Mouse (Mus musculus): ENCODE data around the gene Ccdc22. TPM values are rescaled to one million over a fixed set of nuclear protein-coding genes. Genes with fewer than 3 reads are reported as not detected.

Gene Ccdc22
- polyA plus RNA-seq, 1 experiment from 2014 or later, result 30.6 TPM

DNA sequence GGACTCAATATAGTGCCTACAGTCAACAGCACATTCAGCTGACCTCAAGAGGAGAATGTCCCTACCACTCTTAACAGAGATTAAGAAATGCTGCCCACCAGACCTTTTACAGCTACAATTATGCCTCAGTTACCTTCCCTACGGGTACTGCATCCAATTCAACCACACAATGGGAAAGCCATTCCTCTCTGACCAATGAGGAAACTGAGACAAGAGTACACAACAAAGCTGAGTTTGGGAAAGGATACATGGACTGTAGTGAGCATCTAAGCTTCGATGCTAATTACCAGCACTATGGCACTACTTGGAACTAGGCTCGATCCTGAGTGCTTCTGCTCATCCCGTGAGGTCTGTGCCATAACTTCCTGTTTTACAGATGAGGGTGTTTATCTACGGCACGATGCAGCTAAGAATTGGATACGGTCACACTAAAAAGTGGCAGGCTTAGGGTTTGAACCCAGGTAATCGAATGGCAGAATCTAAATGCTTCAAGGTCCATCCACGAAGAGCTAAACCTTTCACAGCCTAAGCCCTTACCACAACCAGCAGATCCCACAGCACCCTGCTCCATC, 33.7 kb downstream of the Ccdc22 start:
- Histone ChIP-seq H3K4me2 (no peak overlapping the region), H3K4me1 (replicated peaks) (peaks cover 32% of the 10 kb centered on the region), H3K27ac (replicated peaks) (no peak overlapping the region), H3K9me3 (no peaks in the 10 kb centered on the region), H3K4me3 (no peak overlapping the region), H3K9ac (no peak overlapping the region), H3K36me3 (no peaks in the 10 kb centered on the region), H3K27me3 (no peaks in the 10 kb centered on the region)
- WGBS, result 94% methylated on average over 9 of the region's 9 CpGs
- no peak for ATAC-seq (ENCODE audit: low FRiP score, low read depth)

DNA sequence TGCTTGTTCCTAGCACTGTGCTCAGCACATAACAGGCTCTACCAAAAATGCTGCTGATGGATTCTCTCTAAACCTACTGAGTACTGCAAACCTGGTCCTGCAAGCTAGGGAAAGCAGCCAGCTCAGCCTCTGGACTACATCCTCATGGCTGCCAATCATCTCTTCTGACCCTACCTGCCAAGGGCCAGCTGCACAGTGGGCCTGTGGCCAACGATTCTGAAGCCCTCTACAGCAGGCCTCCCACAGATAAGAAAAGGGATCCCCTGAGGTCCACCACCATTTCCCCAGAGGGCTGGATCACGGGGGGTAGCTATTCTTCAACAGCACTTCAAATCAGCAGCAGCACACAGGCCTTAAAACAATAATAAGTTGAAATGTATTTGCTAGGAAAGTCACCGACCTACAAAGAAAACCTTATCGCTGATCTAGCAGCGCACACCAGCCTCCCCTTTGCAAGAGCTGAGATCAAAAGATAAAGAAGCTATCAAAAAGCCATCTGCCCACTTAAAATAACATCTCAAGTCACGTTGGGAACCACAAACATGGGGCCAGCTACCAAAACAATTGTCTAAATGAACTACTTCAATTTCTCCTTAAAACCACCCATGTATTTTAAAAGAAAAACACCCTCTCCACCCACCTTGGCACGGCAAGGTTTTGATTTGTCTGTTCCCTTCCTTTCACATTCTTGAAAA, 34.7 kb downstream of the Ccdc22 start:
- Histone ChIP-seq H3K4me2 (no peak overlapping the region), H3K27me3 (no peaks in the 10 kb centered on the region), H3K27ac (replicated peaks) (no peak overlapping the region), H3K36me3 (no peaks in the 10 kb centered on the region), H3K4me1 (replicated peaks) (peaks cover 32% of the 10 kb centered on the region), H3K4me3 (no peak overlapping the region), H3K9ac (no peak overlapping the region), H3K9me3 (no peaks in the 10 kb centered on the region)
- WGBS, result 57% methylated on average over 7 of the region's 7 CpGs
- ATAC-seq (ENCODE audit: low FRiP score, low read depth), result no peak

DNA sequence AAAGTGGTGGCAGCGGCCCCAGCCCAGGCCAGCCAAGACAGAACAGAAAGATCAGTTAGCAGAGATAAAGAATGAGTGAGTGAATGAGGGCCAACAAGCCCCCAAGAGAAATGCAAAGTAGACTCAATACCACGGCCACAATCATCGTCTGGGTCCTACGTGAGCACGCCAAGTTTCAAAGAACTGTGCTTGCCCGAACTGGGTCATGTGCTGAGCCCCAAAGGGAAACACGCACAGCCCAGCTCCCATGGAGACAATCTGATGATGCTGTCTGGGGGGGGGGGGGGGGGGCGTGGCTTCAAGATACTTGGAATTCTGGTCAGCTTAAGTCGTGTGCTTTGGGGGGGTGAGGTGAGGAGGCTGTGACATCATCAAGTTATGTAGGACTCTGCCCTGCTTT, 37.8 kb downstream of the Ccdc22 start:
- no peak overlapping the region for H3K4me2 ChIP-seq
- H3K9me3 ChIP-seq, result no peaks in the 10 kb centered on the region
- H3K9ac ChIP-seq, result no peak overlapping the region
- no peak for ATAC-seq (ENCODE audit: low FRiP score, low read depth)
- no peaks in the 10 kb centered on the region for H3K27me3 ChIP-seq
- 78% methylated on average over 8 of the region's 9 CpGs for WGBS
- H3K4me3 ChIP-seq, result no peak overlapping the region
- H3K36me3 ChIP-seq, result no peaks in the 10 kb centered on the region
- no peak overlapping the region for H3K27ac ChIP-seq (replicated peaks)
- H3K4me1 ChIP-seq (replicated peaks), result peaks cover 19% of the 10 kb centered on the region

DNA sequence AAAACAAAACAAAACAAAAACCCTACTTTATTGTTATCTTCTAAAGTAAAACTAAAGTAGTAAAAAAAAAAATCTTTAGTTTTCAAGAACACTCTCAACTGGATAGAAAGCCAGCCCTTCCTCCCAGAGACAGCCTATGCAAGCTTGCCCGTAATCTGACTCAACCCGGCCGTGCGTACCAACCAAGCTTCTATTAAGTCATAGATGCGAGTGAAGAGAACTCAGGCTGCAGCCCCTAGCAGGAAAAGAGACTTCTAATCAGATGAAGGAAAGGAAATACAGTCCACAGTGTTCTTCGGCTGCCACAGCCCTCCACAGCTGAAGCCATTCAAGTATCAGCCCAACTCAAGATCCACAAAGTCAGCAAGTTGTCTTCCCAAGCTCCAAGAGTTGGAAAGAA, 39.0 kb downstream of the Ccdc22 start:
- Histone ChIP-seq H3K4me1 (replicated peaks) (peaks cover 9% of the 10 kb centered on the region), H3K27me3 (no peaks in the 10 kb centered on the region), H3K9ac (no peak overlapping the region), H3K4me2 (no peak overlapping the region), H3K4me3 (no peak overlapping the region), H3K9me3 (no peaks in the 10 kb centered on the region), H3K27ac (replicated peaks) (no peak overlapping the region), H3K36me3 (no peaks in the 10 kb centered on the region)
- 92% methylated on average over 6 of the region's 6 CpGs for WGBS
- no peak for ATAC-seq (ENCODE audit: low FRiP score, low read depth)

DNA sequence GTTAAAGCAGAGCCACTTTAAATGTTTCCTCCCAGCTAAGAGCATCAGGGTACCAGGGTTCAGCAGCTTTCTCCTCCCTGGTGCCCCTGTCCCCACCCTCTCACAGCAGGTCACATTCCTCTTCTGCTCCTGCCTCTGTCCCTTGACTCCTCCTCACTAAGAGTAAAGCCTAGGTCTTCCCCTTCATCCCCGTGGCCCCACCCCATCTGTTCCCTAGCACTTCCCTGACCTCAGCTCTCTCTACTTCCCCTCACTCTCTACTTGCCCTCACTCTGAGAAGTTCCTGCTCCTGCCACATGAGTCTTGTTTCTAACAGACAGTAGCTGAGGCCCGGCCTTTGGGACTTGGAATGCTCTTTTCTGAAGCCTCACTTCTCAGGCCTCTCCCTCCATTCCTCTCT, 42.2 kb downstream of the Ccdc22 start:
- no peaks in the 10 kb centered on the region for H3K9me3 ChIP-seq
- H3K4me1 ChIP-seq (replicated peaks), result no peaks in the 10 kb centered on the region
- WGBS, result 23% methylated on average over 2 of the region's 2 CpGs
- no peak overlapping the region for H3K27ac ChIP-seq (replicated peaks)
- no peak overlapping the region for H3K4me2 ChIP-seq
- ATAC-seq (ENCODE audit: low FRiP score, low read depth), result no peak
- no peak overlapping the region for H3K4me3 ChIP-seq
- H3K27me3 ChIP-seq, result no peaks in the 10 kb centered on the region
- no peak overlapping the region for H3K9ac ChIP-seq
- no peaks in the 10 kb centered on the region for H3K36me3 ChIP-seq

DNA sequence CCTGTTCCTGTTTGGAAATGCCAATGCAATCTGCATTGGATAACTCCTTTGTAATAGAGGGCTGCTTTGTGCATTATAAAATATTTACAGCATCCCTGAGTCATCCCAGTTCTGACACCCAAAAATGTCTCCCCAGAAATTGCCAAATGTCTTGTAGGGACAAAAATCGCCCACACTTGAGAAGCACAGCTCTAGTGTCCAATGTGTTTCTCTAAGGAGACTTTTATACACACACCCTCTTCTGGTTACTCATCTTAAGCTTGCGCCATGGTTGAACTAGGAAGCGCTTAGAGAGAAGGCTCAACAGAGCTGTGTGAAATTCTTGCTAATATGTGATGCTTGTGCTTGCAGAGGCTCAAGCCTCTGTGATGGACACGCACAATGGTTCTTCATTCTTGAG, 51.8 kb downstream of the Ccdc22 start:
- H3K9ac ChIP-seq, result no peak overlapping the region
- no peak for ATAC-seq (ENCODE audit: low FRiP score, low read depth)
- H3K27me3 ChIP-seq, result no peaks in the 10 kb centered on the region
- no peaks in the 10 kb centered on the region for H3K9me3 ChIP-seq
- 91% methylated on average over 4 of the region's 4 CpGs for WGBS
- H3K36me3 ChIP-seq, result no peaks in the 10 kb centered on the region
- H3K4me1 ChIP-seq (replicated peaks), result no peaks in the 10 kb centered on the region
- no peak overlapping the region for H3K4me2 ChIP-seq
- no peak overlapping the region for H3K27ac ChIP-seq (replicated peaks)
- H3K4me3 ChIP-seq, result no peak overlapping the region

Other genes with a start within 250 kb of the Ccdc22 start
- gene Usp27x, start 229.7 kb downstream of the Ccdc22 start, polyA plus RNA-seq (2015; fragmentation: Nextera tagmentation; extraction: Ambion mirVana), result 2.1 and 2.7 TPM in 2 replicates
- gene Foxp3, start 31.9 kb downstream of the Ccdc22 start, polyA plus RNA-seq (2015; fragmentation: Nextera tagmentation; extraction: Ambion mirVana), result 0.06 and 0.16 TPM in 2 replicates
- gene Ppp1r3f, start 31.2 kb downstream of the Ccdc22 start, polyA plus RNA-seq (2015; fragmentation: Nextera tagmentation; extraction: Ambion mirVana), result 6.8 and 7.4 TPM in 2 replicates
- 0.14 and 0.22 TPM in 2 replicates for gene Cacna1f, start 1.6 kb upstream of the Ccdc22 start, polyA plus RNA-seq (2015; fragmentation: Nextera tagmentation; extraction: Ambion mirVana)
- gene Syp, start 33.0 kb upstream of the Ccdc22 start, polyA plus RNA-seq (2015; fragmentation: Nextera tagmentation; extraction: Ambion mirVana), result 195 and 197 TPM in 2 replicates
- 1.6 and 2.0 TPM in 2 replicates for gene Prickle3, start 51.7 kb upstream of the Ccdc22 start, polyA plus RNA-seq (2015; fragmentation: Nextera tagmentation; extraction: Ambion mirVana)
- 20.5 and 22.9 TPM in 2 replicates for gene Plp2, start 65.9 kb upstream of the Ccdc22 start, polyA plus RNA-seq (2015; fragmentation: Nextera tagmentation; extraction: Ambion mirVana)
- 0.08 and 0.10 TPM in 2 replicates for gene Magix, start 75.7 kb upstream of the Ccdc22 start, polyA plus RNA-seq (2015; fragmentation: Nextera tagmentation; extraction: Ambion mirVana)
- 43.0 and 46.8 TPM in 2 replicates for gene Gpkow, start 91.6 kb upstream of the Ccdc22 start, polyA plus RNA-seq (2015; fragmentation: Nextera tagmentation; extraction: Ambion mirVana)
- 30.9 and 32.1 TPM in 2 replicates for gene Wdr45, start 108.8 kb upstream of the Ccdc22 start, polyA plus RNA-seq (2015; fragmentation: Nextera tagmentation; extraction: Ambion mirVana)
- gene Gm45208, start 116.7 kb upstream of the Ccdc22 start, polyA plus RNA-seq (2015; fragmentation: Nextera tagmentation; extraction: Ambion mirVana), result 1.9 TPM in 1 of 2 replicates, not detected in the other
- 126 and 132 TPM in 2 replicates for gene Praf2, start 122.9 kb upstream of the Ccdc22 start, polyA plus RNA-seq (2015; fragmentation: Nextera tagmentation; extraction: Ambion mirVana)
- gene Ccdc120, start 145.4 kb upstream of the Ccdc22 start, polyA plus RNA-seq (2015; fragmentation: Nextera tagmentation; extraction: Ambion mirVana), result 63.2 and 66.1 TPM in 2 replicates
- gene Tfe3, start 157.0 kb upstream of the Ccdc22 start, polyA plus RNA-seq (2015; fragmentation: Nextera tagmentation; extraction: Ambion mirVana), result 24.1 and 25.5 TPM in 2 replicates
- 68.0 and 73.8 TPM in 2 replicates for gene Gripap1, start 184.2 kb upstream of the Ccdc22 start, polyA plus RNA-seq (2015; fragmentation: Nextera tagmentation; extraction: Ambion mirVana)
- 3.1 and 4.2 TPM in 2 replicates for gene Kcnd1, start 216.8 kb upstream of the Ccdc22 start, polyA plus RNA-seq (2015; fragmentation: Nextera tagmentation; extraction: Ambion mirVana)
- gene Otud5, start 235.8 kb upstream of the Ccdc22 start, polyA plus RNA-seq (2015; fragmentation: Nextera tagmentation; extraction: Ambion mirVana), result 48.1 and 48.3 TPM in 2 replicates

Measured in hindbrain, embryonic 15.5 days (tissue).